Mouse (Mus musculus) Patski (cell line): Measurements from ENCODE around the gene Zfp422. TPM values are rescaled to one million over a fixed set of nuclear protein-coding genes. Genes with fewer than 3 reads are reported as not detected.
"Not testable (repeated sequence)": the region's sequence is repeated elsewhere in the genome, so short reads cannot be mapped to it uniquely, and the experiment has no call there.

ENCODE experiments used
- ATAC-seq: fragments of 100-300 bp; one replicate; pipeline ENCODE4 v1.8.0; 2021
- CTCF ChIA-PET: fragments of 350-600 bp; sonication (Branson Sonifier 250); formaldehyde crosslinking; loops from one replicate; lab custom pipeline; 2022; ENCODE audit warnings: inconsistent platforms; lab: Charles Lee
- POLR2A ChIA-PET: fragments of 350-600 bp; sonication (Branson Sonifier 250); formaldehyde crosslinking; loops from one replicate; lab custom pipeline; 2022; ENCODE audit warnings: antibody characterized with exemption, inconsistent platforms; lab: Charles Lee
- DNase-seq: peaks from one replicate; pipeline ENCODE4 v3.0.0-alpha.2; 2011; ENCODE audit warnings: low read depth, low spot score
- H3K27me3 ChIP-seq: fragments of 371-371 bp; one replicate; pipeline ENCODE4 v1.5.1; 2021
- CTCF ChIP-seq: fragments of 100-300 bp; IDR thresholded peaks from one replicate; pipeline ENCODE4 v1.5.1; 2021
- in situ Hi-C: fragments of 300-500 bp; cut with MboI; formaldehyde crosslinking; loops from 3 replicates; pipeline ENCODE4 v1.11.1; 2018; ENCODE audit warnings: low pct_unique_long_range_greater_than_20kb, mixed read lengths
- polyA plus RNA-seq: library from polyadenylated mRNA; unstranded; gene quantifications from one replicate; pipeline ENCODE4 v1.2.3, GENCODE M21; 2021

Gene Zfp422
- polyA plus RNA-seq, 1 experiment from 2014 or later: 43.7 TPM

DNA sequence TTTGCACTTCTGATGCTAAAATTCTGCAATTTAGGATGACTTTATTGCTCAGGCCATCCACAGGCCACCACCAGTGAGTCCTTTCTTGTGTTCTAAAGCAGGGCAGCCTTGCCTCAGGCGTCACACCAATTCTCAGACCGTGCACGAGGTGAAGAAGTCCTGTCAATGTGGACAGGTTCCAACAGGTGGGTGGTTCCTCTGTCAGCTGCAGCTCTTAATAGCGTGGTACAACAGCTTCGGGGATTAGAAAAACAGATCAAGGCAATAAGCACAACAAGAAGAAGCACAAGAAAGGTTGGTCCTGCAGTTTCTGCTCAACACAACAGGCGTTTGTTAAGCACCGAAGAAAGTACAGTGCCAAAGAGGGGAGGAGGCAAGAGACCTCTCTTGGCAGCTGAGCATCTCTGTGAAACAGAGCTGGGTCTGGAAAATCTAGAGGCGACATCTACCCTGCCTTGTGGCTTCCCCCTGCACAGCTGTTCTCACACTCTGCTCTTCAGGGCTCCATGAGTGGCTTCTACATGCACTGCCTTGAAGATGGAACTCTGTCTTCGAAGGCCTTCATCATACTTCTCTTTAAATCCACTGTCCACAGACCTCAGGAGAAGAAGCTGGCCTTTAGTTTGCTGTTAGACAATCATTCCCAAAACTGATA, 7.9 kb upstream of the Zfp422 start:
- ChIA-PET CTCF (no interaction called here), POLR2A (no interaction called here)
- DNase-seq (no peak), ATAC-seq (no peak)
- in situ Hi-C loops: loop anchor here (10.0 kb wide), 1 partner anchor 58 kb away; no protein-coding TSS in a partner anchor
- TF ChIP-seq CTCF: no peak
- H3K27me3 ChIP-seq: no peaks in the 10 kb centered on the region

GRCm38 (mm10) chr6:116635251-116636180, 6.7 kb upstream of the Zfp422 start:
- H3K27me3 ChIP-seq: no peaks in the 10 kb centered on the region
- in situ Hi-C loops: loop anchor here (10.0 kb wide), 1 partner anchor 59 kb away; no protein-coding TSS in a partner anchor
- ChIA-PET CTCF (interaction anchor here (0.8 kb wide), 1 partner anchor 34 kb away, joined by 3 read pairs; no protein-coding TSS in a partner anchor), POLR2A (no interaction called here)
- ATAC-seq (no peak), DNase-seq (no peak)
- TF ChIP-seq CTCF: no peak

DNA sequence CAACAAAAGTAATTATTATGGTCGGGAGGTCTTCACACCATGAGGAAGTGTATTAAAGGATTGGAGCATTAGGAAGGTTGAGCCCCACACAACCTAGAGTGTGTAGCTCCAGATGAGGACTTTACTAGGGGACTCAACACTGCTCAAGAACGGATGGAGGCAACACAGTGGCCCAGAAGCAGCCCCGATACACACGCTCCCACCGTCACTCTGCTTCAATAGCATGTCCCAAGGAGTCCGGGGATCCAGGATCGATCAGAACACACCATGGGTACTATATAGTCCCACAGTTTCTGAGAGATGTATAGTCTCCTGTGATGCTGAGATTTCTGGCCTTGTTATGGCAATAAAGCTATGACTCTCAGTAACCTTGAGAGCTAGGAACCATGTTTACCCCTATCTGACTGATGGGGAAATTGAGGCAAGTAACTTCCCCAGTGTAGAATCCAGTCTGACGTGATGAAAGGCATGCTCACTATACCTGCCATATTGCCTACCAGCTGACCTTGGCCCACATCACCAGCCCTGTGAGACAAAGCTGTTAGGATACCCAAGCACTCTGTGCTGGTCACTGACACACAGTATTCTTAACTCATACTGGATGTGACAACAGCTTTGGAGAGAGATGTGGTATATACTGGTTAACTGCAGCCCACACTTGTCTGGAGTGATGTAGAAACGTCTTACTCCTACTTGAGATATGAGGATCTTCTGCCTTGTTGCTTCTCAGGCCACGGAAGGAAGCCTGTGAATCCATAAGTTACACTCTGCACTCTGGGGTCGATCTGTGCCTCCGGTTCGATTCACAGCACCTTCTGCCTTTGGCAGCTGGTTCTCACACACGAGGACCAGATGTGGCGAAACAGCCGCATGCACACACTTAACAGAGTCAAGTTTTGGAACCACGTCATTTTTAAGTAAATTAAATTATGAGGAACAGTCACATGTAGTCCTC, 5.2 kb upstream of the Zfp422 start:
- no peak for TF ChIP-seq CTCF
- in situ Hi-C loops: loop anchor here (10.0 kb wide), 1 partner anchor 61 kb away; no protein-coding TSS in a partner anchor
- no peaks in the 10 kb centered on the region for H3K27me3 ChIP-seq
- DNase-seq: no peak
- ChIA-PET CTCF (interaction anchor here (0.8 to 4.3 kb wide), 3 partner anchors 9 to 35 kb away, joined by 3 to 36 read pairs (median 3); no protein-coding TSS in a partner anchor), POLR2A (interaction anchor here (1.1 kb wide), 1 partner anchor 13 kb away, joined by 3 read pairs; no protein-coding TSS in a partner anchor)
- ATAC-seq: no peak

- ATAC-seq: no peak
- ChIA-PET POLR2A (no interaction called here), CTCF (interaction anchor here (0.7 to 4.3 kb wide), 11 partner anchors 11 to 82 kb away, joined by 3 to 36 read pairs (median 3); partner anchors contain the start of gene Depp1)
Observed at GRCm38 (mm10) chr6:116632129-116632528, 3.3 kb upstream of the Zfp422 start.

DNA sequence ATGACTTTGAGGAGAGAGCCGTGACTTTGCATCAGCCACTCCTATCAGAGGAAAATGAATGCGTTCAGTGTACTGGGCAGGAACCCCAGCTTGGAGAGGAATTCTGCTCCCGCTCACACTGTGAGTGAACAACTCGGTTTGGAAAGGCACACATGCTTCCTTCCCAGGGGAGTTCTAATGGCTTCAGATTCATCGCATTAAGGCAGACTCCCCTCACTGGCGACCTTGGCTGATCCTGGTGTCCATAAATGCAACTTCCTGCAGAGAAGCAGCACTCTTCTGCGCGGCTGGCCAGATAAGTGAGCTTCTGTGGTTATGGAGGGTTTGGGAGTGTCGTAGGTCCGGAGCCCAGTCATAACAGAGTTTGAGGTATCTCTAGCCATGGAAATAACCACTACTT, 967 bp upstream of the Zfp422 start:
- in situ Hi-C loops: loop anchor here (10.0 kb wide), 1 partner anchor 65 kb away; no protein-coding TSS in a partner anchor
- DNase-seq: no peak
- no peak for TF ChIP-seq CTCF
- ChIA-PET POLR2A (no interaction called here), CTCF (interaction anchor here (1.8 kb wide), 1 partner anchor 11 kb away, joined by 4 read pairs; no protein-coding TSS in a partner anchor)
- ATAC-seq: no peak
- no peaks in the 10 kb centered on the region for H3K27me3 ChIP-seq

More at GRCm38 (mm10) chr6:116632129-116632528, 3.3 kb upstream of the Zfp422 start:
- TF ChIP-seq CTCF: peak; percentile 93
- DNase-seq: peak; percentile 25
- no peaks in the 10 kb centered on the region for H3K27me3 ChIP-seq
- in situ Hi-C loops: loop anchor here (10.0 kb wide), 1 partner anchor 63 kb away; no protein-coding TSS in a partner anchor

- CTCF ChIA-PET: no interaction called here
- ATAC-seq: no peak
- in situ Hi-C loops: no loop called here
- H3K27me3 ChIP-seq: no peaks in the 10 kb centered on the region
- no peak for TF ChIP-seq CTCF
- peak; percentile 6 for DNase-seq
- POLR2A ChIA-PET: interaction anchor here (0.8 kb wide), 1 partner anchor 11 kb away, joined by 3 read pairs; no protein-coding TSS in a partner anchor
Observed at GRCm38 (mm10) chr6:116628095-116628494, 704 bp downstream of the Zfp422 start.

GRCm38 (mm10) chr6:116626417-116626816, 2.4 kb downstream of the Zfp422 start:
- DNase-seq, H3K27me3 ChIP-seq, CTCF ChIA-PET, ATAC-seq, in situ Hi-C loops, POLR2A ChIA-PET: not testable (repeated sequence)

DNA sequence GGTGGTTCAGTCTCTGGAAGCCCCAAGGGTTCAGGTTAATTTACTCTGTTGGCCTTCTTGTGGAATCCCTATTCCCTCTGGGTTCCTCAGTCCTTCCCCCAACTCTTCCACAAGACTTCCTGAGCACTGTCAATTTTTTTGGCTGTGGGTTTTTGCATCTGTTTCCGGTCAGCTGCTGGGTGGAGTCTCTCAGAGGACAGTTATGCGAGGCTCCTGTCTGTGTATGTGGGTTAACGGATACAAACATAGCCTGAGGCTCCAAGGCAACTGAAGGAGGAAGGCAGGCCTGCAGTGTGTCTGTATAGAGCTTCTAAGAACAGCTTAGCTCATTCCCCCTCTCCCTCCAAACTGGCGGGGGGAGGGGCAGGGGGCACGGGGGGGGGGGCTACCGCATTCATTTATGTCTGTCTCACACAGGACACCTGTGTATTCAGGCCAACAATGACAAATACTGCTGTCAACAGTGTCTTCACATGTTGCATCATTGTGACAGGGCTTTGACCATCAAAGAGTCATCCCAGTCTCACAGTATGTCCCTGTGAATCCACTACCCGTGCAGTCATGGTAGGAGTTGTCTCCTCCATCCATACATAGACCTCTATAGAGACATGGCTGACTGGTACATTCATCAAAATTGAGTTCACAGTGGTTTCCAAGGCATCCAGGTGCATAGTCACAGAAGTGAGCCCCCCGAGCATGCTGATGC, 7.3 kb downstream of the Zfp422 start:
- ChIA-PET CTCF (no interaction called here), POLR2A (no interaction called here)
- H3K27me3 ChIP-seq: peaks cover 3% of the 10 kb centered on the region
- ATAC-seq: no peak
- TF ChIP-seq CTCF: no peak
- DNase-seq: no peak
- in situ Hi-C loops: no loop called here

GRCm38 (mm10) chr6:116618073-116618472, 10.7 kb downstream of the Zfp422 start:
- in situ Hi-C loops: no loop called here
- CTCF ChIA-PET: interaction anchor here (1.7 kb wide), 1 partner anchor 12 kb away, joined by 4 read pairs; no protein-coding TSS in a partner anchor

More at GRCm38 (mm10) chr6:116618073-116618472, 10.7 kb downstream of the Zfp422 start:
- no peak for ATAC-seq
- DNase-seq: no peak
- POLR2A ChIA-PET: no interaction called here
- H3K27me3 ChIP-seq: peaks cover 13% of the 10 kb centered on the region
- no peak for TF ChIP-seq CTCF
